Mouse (Mus musculus): ENCODE measurements at regions not wholly inside any gene's neighbourhood (a gene's known extent, or its start where the extent isn't known, plus 50 kb on each side); places are given as distances from the start of the nearest gene placed in this dataset.

DNA sequence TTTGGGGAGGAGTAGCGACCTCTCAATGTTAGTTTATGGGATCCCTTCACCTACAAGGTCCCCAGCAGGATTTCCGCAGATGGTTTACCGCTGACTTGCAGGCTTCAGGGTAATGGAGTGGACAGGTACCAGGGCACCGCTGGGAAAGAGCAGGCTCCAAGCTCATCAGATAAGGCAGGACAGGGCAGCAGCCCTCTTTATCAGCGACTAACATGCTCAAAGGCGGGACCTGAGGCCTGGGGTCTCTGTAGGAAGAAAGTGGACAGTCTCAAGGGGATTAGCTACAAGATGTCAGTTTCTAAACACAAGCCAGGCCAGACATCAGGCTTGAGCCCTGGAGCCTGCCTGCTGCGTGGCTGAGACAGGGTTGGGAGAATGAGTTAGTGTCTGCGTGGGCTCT, 74.9 kb upstream of the Stx18 start:
- no peaks in the 10 kb centered on the region for H3K9me3 ChIP-seq (ENCODE audit: low read length)
- no peak overlapping the region for H3K9ac ChIP-seq

DNA sequence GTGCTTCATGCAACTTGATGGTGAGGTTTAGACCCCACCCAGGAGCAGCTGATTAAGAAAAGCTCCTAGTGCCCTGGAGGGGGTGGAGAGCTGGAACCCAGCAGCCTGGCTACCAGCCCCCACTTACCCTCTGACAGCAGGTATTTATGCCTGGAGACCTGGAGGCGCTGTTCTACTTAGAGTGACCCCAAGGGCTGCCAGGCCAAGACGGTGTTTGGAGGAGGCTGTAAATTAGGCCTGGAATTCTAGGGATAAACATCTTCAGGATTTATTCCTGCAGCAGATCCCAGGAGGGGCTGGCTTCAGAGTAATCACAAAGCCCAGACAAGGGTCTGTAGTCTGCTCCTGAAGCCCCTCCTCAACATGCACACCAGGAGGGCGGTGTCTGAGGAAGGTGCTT, 76.0 kb upstream of the Stx18 start:
- H3K4me1 ChIP-seq (ENCODE audit: insufficient read depth) = no peaks in the 10 kb centered on the region
- H3K27me3 ChIP-seq (ENCODE audit: insufficient read depth, low read length) = peaks cover 21% of the 10 kb centered on the region; the same call in 1 of the 2 replicates
- H3K27ac ChIP-seq (ENCODE audit: low read depth, low read length) = no peak overlapping the region
- DNase-seq = no peak
- H3K4me3 ChIP-seq (ENCODE audit: low read depth, low read length) = no peak overlapping the region
- H3K36me3 ChIP-seq (ENCODE audit: insufficient read depth) = no peaks in the 10 kb centered on the region
- 43% methylated on average over 3 of the region's 3 CpGs for WGBS
- H3K9me3 ChIP-seq (ENCODE audit: low read length) = no peaks in the 10 kb centered on the region
- no peak for TF ChIP-seq CTCF (IDR thresholded peaks at IDR 0.05; ENCODE audit: low read depth)
- no peak for ATAC-seq
- no peak overlapping the region for H3K9ac ChIP-seq
- H3K4me2 ChIP-seq (ENCODE audit: low read depth) = no peak overlapping the region

More for the DNA sequence above, 74.9 kb upstream of the Stx18 start:
- ATAC-seq = no peak
- WGBS = 72% methylated on average over 8 of the region's 8 CpGs
- Histone ChIP-seq H3K4me1 (ENCODE audit: insufficient read depth) (no peaks in the 10 kb centered on the region), H3K27ac (ENCODE audit: low read depth, low read length) (no peak overlapping the region), H3K36me3 (ENCODE audit: insufficient read depth) (no peaks in the 10 kb centered on the region), H3K4me2 (ENCODE audit: low read depth) (no peak overlapping the region), H3K4me3 (ENCODE audit: low read depth, low read length) (no peak overlapping the region), H3K27me3 (ENCODE audit: insufficient read depth, low read length) (peaks cover 31% of the 10 kb centered on the region; the same call in 1 of the 2 replicates)
- TF ChIP-seq CTCF (IDR thresholded peaks at IDR 0.05; ENCODE audit: low read depth) = no peak
- DNase-seq = no peak

DNA sequence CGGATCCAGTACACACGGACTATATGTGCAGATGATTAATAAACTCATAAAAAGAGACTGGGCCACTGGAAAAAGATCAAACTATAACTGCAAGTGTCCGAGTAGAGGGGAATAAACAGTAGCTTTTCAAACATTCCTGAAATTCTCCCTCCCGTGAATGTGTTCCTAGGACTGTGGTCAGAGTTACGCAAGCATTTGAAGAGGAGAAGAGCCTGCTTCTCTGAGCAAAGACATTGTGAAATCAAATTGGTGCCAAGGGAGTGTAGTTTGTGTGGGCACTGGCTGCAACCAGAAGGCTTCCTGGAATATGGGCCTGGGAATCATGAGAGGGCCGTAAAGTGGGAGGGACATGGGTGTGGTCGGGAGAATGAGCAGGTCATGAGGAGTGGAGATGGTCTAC, 78.3 kb upstream of the Stx18 start:
- Histone ChIP-seq H3K4me3 (ENCODE audit: low read depth, low read length) (no peak overlapping the region), H3K4me1 (ENCODE audit: insufficient read depth) (no peaks in the 10 kb centered on the region), H3K9me3 (ENCODE audit: low read length) (no peaks in the 10 kb centered on the region), H3K36me3 (ENCODE audit: insufficient read depth) (no peaks in the 10 kb centered on the region), H3K27me3 (ENCODE audit: insufficient read depth, low read length) (peaks cover 2% of the 10 kb centered on the region; the same call in 1 of the 2 replicates), H3K27ac (ENCODE audit: low read depth, low read length) (no peak overlapping the region), H3K9ac (no peak overlapping the region), H3K4me2 (ENCODE audit: low read depth) (no peak overlapping the region)
- no peak for DNase-seq
- no peak for ATAC-seq
- TF ChIP-seq CTCF (IDR thresholded peaks at IDR 0.05; ENCODE audit: low read depth) = no peak
- WGBS = 88% methylated on average over 7 of the region's 7 CpGs

DNA sequence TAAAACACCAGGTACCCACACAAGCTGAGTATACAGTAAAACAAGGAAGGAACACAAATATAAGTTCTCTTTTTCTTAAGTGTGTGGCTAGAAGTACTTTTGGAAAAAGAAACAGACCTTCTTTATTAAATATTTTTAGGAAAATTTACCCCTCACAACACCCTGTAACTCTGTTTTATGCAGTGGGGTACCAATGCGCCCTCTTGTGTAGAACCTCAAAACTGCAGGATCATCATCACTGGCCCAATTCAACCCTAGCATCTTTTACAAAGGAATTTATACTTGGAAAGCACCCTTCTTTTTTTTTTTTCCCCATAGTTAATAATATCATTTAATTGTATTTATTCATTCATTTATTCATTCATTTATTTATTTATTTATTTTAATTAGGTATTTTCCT, 86.4 kb upstream of the Stx18 start:
- Histone ChIP-seq H3K9me3 (ENCODE audit: low read length) (no peaks in the 10 kb centered on the region), H3K36me3 (ENCODE audit: insufficient read depth) (no peaks in the 10 kb centered on the region), H3K4me1 (ENCODE audit: insufficient read depth) (no peaks in the 10 kb centered on the region), H3K9ac (no peak overlapping the region), H3K4me3 (ENCODE audit: low read depth, low read length) (no peak overlapping the region), H3K4me2 (ENCODE audit: low read depth) (no peak overlapping the region), H3K27ac (ENCODE audit: low read depth, low read length) (no peak overlapping the region), H3K27me3 (ENCODE audit: insufficient read depth, low read length) (no peaks in the 10 kb centered on the region)
- WGBS = 0% methylated on average over 1 of the region's 1 CpGs
- peak; percentile 50 for TF ChIP-seq CTCF (IDR thresholded peaks at IDR 0.05; ENCODE audit: low read depth)
- ATAC-seq (no peak), DNase-seq (peak; percentile 16)

DNA sequence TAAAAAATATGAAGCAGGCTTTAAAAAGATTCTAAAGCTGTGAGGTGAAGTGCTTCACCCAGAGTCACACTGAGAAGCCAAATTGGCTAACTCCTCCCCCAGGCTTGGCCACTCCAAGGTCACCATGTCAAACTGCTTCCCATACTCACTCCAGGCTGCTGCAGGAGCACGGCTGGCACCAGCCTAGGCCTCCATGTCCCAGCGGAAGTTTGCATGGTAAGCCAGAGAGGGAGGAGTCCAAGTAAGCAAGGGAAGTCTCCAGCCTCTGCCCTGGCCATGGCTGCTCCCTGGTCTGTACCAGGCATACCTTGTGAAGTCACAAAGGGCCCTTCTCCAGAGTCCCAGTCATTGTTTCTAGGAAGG, 105.8 kb upstream of the Stx18 start:
- no peaks in the 10 kb centered on the region for H3K27me3 ChIP-seq (ENCODE audit: insufficient read depth, low read length)
- no peak for TF ChIP-seq CTCF (IDR thresholded peaks at IDR 0.05; ENCODE audit: low read depth)
- no peak overlapping the region for H3K4me3 ChIP-seq (ENCODE audit: low read depth, low read length)
- no peak overlapping the region for H3K4me2 ChIP-seq (ENCODE audit: low read depth)
- H3K4me1 ChIP-seq (ENCODE audit: insufficient read depth) = no peaks in the 10 kb centered on the region
- ATAC-seq (no peak), DNase-seq (no peak)
- H3K9ac ChIP-seq = no peak overlapping the region
- H3K36me3 ChIP-seq (ENCODE audit: insufficient read depth) = no peaks in the 10 kb centered on the region
- H3K9me3 ChIP-seq (ENCODE audit: low read length) = no peaks in the 10 kb centered on the region
- H3K27ac ChIP-seq (ENCODE audit: low read depth, low read length) = no peak overlapping the region
- 72% methylated on average over 2 of the region's 2 CpGs for WGBS

DNA sequence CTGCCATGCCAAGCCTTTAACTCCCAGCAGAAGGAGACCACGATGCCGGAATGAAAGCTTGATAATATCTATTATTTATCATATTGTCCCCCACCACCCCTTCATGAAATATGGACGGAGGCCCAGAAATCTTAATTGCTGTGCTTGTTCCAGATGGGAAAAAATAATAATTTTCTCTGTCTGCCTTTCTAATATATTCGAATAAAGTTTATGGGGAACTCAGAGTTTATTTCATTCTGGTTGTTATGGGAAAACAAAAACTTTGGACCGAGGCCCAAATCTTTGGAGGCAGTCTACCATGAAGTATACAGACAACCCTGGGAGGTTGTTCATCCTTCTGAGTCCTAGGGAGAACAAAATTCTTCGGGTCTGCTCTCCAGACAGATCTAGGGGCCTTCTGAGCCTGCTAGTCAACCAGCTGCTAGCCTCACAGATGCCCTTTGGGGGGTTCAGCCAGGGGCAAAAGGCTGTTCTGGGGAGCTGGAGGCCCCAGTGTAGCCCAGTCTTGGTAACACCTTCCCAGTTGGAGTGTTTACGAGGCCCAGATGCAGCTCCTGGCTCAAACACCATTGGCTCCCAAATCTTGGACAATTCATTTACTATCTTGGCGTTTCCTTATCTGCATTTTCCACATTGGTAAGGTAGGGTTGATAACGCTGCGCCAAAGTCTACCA, 106.3 kb upstream of the Stx18 start:
- Histone ChIP-seq H3K4me2 (ENCODE audit: low read depth) (no peak overlapping the region), H3K27ac (ENCODE audit: low read depth, low read length) (no peak overlapping the region), H3K36me3 (ENCODE audit: insufficient read depth) (no peaks in the 10 kb centered on the region), H3K27me3 (ENCODE audit: insufficient read depth, low read length) (no peaks in the 10 kb centered on the region), H3K4me3 (ENCODE audit: low read depth, low read length) (no peak overlapping the region), H3K9ac (no peak overlapping the region), H3K4me1 (ENCODE audit: insufficient read depth) (no peaks in the 10 kb centered on the region), H3K9me3 (ENCODE audit: low read length) (no peaks in the 10 kb centered on the region)
- no peak for TF ChIP-seq CTCF (IDR thresholded peaks at IDR 0.05; ENCODE audit: low read depth)
- ATAC-seq (no peak), DNase-seq (peak; percentile 55)
- 67% methylated on average over 10 of the region's 10 CpGs for WGBS

DNA sequence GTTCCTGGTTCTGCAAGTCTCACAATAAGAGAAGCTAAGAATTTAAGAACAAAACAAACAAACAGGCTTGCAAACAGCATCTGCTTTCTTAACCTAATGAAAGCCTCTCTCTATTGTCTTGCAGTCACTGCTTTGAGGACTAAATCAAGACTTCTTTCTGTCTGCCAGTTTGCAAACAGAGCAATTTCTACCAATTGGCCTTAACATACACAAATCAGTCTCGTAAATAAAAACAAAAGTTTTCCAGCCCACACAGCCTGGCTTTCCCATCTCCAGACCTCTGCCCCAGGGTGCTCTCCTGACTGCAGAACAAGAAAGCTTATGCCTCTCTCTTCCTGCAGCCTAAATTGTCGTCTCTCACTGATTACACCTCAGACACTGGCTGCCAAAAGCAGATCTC, 96.1 kb upstream of the Msx1 start:
- 0 out of 2 replicates have a peak, but pooled peaks cover 3% of the 10 kb centered on the region for H3K4me1 ChIP-seq (ENCODE audit: insufficient read depth)
- no peak overlapping the region for H3K9ac ChIP-seq
- DNase-seq = no peak
- H3K27ac ChIP-seq (ENCODE audit: low read depth, low read length) = no peak overlapping the region
- TF ChIP-seq CTCF (IDR thresholded peaks at IDR 0.05; ENCODE audit: low read depth) = no peak
- ATAC-seq = no peak
- no peaks in the 10 kb centered on the region for H3K36me3 ChIP-seq (ENCODE audit: insufficient read depth)
- no peak overlapping the region for H3K4me3 ChIP-seq (ENCODE audit: low read depth, low read length)
- no peak overlapping the region for H3K4me2 ChIP-seq (ENCODE audit: low read depth)
- WGBS = 14% methylated on average over 2 of the region's 2 CpGs
- H3K27me3 ChIP-seq (ENCODE audit: insufficient read depth, low read length) = peaks cover 32% of the 10 kb centered on the region
- H3K9me3 ChIP-seq (ENCODE audit: low read length) = no peaks in the 10 kb centered on the region
